Mouse (Mus musculus) small intestine, adult 2 months (tissue): ENCODE data around the gene Cpne5.

Experiments
- CTCF ChIP-seq: fragments of 200-500 bp; IDR thresholded peaks from 2 replicates; pipeline ENCODE4 v1.5.1; 2012; ENCODE audit warnings: low read depth, mild to moderate bottlenecking, control low read depth, inconsistent platforms, low read length, moderate library complexity, mixed read lengths; ENCODE audit not compliant: insufficient replicate concordance, insufficient read length; ENCODE audit errors: extremely low read depth
- POLR2A ChIP-seq: fragments of 200-500 bp; IDR thresholded peaks from 2 replicates; pipeline ENCODE4 v1.6.1; 2012; ENCODE audit warnings: low read depth, mild to moderate bottlenecking, control low read depth, inconsistent platforms, low read length, moderate library complexity

DNA sequence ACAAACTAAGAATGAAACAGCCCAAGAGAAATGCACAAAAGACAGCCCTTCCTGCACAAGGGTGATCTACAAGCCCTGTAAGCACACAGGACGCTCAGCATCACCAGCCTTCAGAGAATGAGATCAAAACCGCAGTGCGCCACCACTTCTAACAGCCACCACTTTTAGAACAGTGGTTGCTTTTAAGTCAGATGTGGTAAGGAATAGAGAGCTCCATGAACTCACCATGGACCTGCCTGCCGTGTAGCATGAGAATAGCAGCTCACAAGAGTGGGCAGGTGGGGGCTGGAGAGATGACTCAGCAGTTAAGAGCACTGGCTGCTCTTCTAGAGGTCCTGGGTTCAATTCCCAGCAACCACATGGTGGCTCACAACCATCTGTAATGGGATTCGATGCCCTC lies 42.5 kb upstream of the Cpne5 start:
- TF ChIP-seq POLR2A, result no peak
- no peak for TF ChIP-seq CTCF
